Mouse (Mus musculus): ENCODE measurements around the gene Gulp1. TPM values are rescaled to one million over a fixed set of nuclear protein-coding genes. Genes with fewer than 3 reads are reported as not detected.

Gulp1 gene
- polyA plus RNA-seq, 1 experiment from 2014 or later: 20.8 TPM

- H3K9me3 ChIP-seq (replicated peaks): no peaks in the 10 kb centered on the region
- H3K27me3 ChIP-seq (replicated peaks): no peaks in the 10 kb centered on the region
- H3K4me2 ChIP-seq: no peak overlapping the region
- no peaks in the 10 kb centered on the region for H3K4me1 ChIP-seq (replicated peaks)
- no peak for ATAC-seq (ENCODE audit: insufficient number of reproducible peaks, low FRiP score)
- H3K27ac ChIP-seq (ENCODE audit: poor library complexity, severe bottlenecking): no peak overlapping the region
- no peak overlapping the region for H3K9ac ChIP-seq
- no peak overlapping the region for H3K4me3 ChIP-seq
- no peaks in the 10 kb centered on the region for H3K36me3 ChIP-seq
These were observed 189.9 kb downstream of the Gulp1 start for GRCm38 (mm10) chr1:44741256-44741655.

DNA sequence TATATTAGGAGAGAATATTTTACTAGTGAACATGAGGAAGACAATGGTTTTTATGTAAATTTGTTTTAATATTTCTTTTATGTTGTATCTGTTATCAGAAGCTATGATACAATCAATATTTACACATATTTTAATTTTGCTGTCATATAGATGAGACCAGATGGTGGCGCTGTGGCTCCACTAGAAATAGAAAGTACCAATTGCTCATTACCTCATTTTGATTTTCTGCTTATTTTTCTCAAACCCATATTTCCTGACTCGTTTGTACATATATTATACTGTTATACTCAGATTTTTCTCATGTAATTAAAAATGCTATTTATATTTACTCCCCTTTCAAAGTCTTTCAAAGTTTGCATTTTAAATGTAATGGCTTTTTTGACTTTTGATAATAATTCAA, 194.4 kb downstream of the Gulp1 start:
- Histone ChIP-seq H3K9me3 (replicated peaks) (no peaks in the 10 kb centered on the region), H3K4me1 (replicated peaks) (no peaks in the 10 kb centered on the region), H3K36me3 (no peaks in the 10 kb centered on the region), H3K9ac (no peak overlapping the region), H3K27me3 (replicated peaks) (no peaks in the 10 kb centered on the region), H3K4me3 (no peak overlapping the region), H3K4me2 (no peak overlapping the region), H3K27ac (ENCODE audit: poor library complexity, severe bottlenecking) (no peak overlapping the region)
- ATAC-seq (ENCODE audit: insufficient number of reproducible peaks, low FRiP score): no peak
- WGBS: 4% methylated on average over 2 of the region's 2 CpGs

- no peak overlapping the region for H3K27ac ChIP-seq (ENCODE audit: poor library complexity, severe bottlenecking)
- H3K27me3 ChIP-seq (replicated peaks): no peaks in the 10 kb centered on the region
- H3K4me1 ChIP-seq (replicated peaks): no peaks in the 10 kb centered on the region
- H3K9ac ChIP-seq: no peak overlapping the region
- no peak overlapping the region for H3K4me3 ChIP-seq
- no peaks in the 10 kb centered on the region for H3K36me3 ChIP-seq
- 81% methylated on average over 5 of the region's 5 CpGs for WGBS
- H3K9me3 ChIP-seq (replicated peaks): no peaks in the 10 kb centered on the region
- no peak overlapping the region for H3K4me2 ChIP-seq
- ATAC-seq (ENCODE audit: insufficient number of reproducible peaks, low FRiP score): no peak
These were observed 199.7 kb downstream of the Gulp1 start for GRCm38 (mm10) chr1:44750731-44751730.

DNA sequence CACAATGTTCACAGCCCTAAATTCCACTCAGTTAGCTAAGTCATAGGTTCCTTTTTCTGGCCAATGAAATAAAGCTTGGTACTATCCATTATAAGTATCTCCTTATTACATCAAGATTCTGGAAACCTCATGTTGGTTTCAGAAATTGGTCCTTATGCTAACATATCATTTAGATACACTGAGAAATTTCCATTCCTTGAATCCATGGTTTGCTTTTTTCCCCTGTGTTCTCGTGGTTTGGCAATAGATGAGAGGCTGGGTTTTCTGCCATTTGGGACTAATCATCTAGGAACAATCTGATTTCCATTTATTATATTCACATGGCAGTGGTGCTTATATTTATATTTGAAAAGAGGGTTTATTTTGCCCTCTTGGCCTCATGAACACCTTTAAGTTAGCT, 226.9 kb downstream of the Gulp1 start:
- Histone ChIP-seq H3K4me3 (no peak overlapping the region), H3K4me1 (replicated peaks) (no peaks in the 10 kb centered on the region), H3K9ac (no peak overlapping the region), H3K36me3 (peaks cover 12% of the 10 kb centered on the region), H3K27ac (ENCODE audit: poor library complexity, severe bottlenecking) (no peak overlapping the region), H3K27me3 (replicated peaks) (no peaks in the 10 kb centered on the region), H3K4me2 (no peak overlapping the region), H3K9me3 (replicated peaks) (no peaks in the 10 kb centered on the region)
- no peak for ATAC-seq (ENCODE audit: insufficient number of reproducible peaks, low FRiP score)
- 76% methylated on average over 1 of the region's 1 CpGs for WGBS

DNA sequence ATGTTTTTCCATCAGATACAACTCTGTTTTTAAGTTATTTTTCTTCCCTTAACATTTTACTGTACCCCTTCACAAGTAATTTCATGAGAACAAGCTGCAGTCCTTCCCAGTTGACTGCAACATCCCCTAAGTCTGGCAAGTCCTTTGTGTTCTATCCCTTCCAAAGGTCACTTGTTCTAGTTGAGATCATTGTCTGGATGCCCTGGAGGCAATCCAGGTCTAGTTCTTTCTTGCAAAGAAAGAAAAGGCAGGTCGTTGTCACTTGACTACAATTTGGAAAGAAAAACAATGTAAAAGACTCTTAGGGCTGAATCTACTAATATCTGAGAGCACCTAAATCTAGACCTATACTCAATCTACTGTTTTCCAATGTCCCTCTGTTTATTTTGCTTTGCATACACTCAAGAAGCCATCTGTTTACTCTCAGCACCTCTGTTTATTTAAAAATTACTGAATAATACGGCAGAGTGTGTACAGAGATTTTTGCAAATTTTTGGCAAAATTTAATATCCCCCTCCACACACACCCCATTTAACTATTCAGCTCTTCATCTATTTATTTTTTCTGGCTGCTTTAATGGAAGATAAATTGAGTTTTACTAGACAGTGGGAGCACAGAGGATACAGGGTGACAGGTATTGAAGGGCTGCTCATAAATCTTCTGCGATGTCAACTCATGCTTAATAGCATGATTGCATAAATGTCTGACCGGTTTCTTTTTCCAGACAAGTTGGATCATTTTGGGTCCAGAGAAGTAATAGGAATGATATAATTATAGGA, 252.5 kb downstream of the Gulp1 start:
- H3K27me3 ChIP-seq (replicated peaks): no peaks in the 10 kb centered on the region
- no peaks in the 10 kb centered on the region for H3K9me3 ChIP-seq (replicated peaks)
- no peak overlapping the region for H3K27ac ChIP-seq (ENCODE audit: poor library complexity, severe bottlenecking)
- WGBS: 71% methylated on average over 4 of the region's 4 CpGs
- no peaks in the 10 kb centered on the region for H3K36me3 ChIP-seq
- H3K4me1 ChIP-seq (replicated peaks): no peaks in the 10 kb centered on the region
- H3K9ac ChIP-seq: no peak overlapping the region
- H3K4me3 ChIP-seq: no peak overlapping the region
- no peak for ATAC-seq (ENCODE audit: insufficient number of reproducible peaks, low FRiP score)
- H3K4me2 ChIP-seq: no peak overlapping the region

- Histone ChIP-seq H3K9me3 (replicated peaks) (no peaks in the 10 kb centered on the region), H3K4me3 (no peak overlapping the region), H3K9ac (no peak overlapping the region), H3K36me3 (no peaks in the 10 kb centered on the region), H3K4me1 (replicated peaks) (no peaks in the 10 kb centered on the region), H3K4me2 (no peak overlapping the region), H3K27me3 (replicated peaks) (no peaks in the 10 kb centered on the region), H3K27ac (ENCODE audit: poor library complexity, severe bottlenecking) (no peak overlapping the region)
- no peak for ATAC-seq (ENCODE audit: insufficient number of reproducible peaks, low FRiP score)
These were observed 255.1 kb downstream of the Gulp1 start for GRCm38 (mm10) chr1:44806368-44806767.

- Histone ChIP-seq H3K9me3 (replicated peaks) (no peaks in the 10 kb centered on the region), H3K4me2 (no peak overlapping the region), H3K27ac (ENCODE audit: poor library complexity, severe bottlenecking) (no peak overlapping the region), H3K36me3 (no peaks in the 10 kb centered on the region), H3K9ac (no peak overlapping the region), H3K4me3 (no peak overlapping the region), H3K4me1 (replicated peaks) (no peaks in the 10 kb centered on the region), H3K27me3 (replicated peaks) (no peaks in the 10 kb centered on the region)
- 78% methylated on average over 2 of the region's 2 CpGs for WGBS
- no peak for ATAC-seq (ENCODE audit: insufficient number of reproducible peaks, low FRiP score)
These were observed 259.0 kb downstream of the Gulp1 start for GRCm38 (mm10) chr1:44810336-44810735.

GRCm38 (mm10) chr1:44833934-44834333, 282.6 kb downstream of the Gulp1 start:
- Histone ChIP-seq H3K4me3 (no peak overlapping the region), H3K27me3 (replicated peaks) (no peaks in the 10 kb centered on the region), H3K4me2 (no peak overlapping the region), H3K4me1 (replicated peaks) (no peaks in the 10 kb centered on the region), H3K36me3 (no peaks in the 10 kb centered on the region), H3K9ac (no peak overlapping the region), H3K27ac (ENCODE audit: poor library complexity, severe bottlenecking) (no peak overlapping the region), H3K9me3 (replicated peaks) (no peaks in the 10 kb centered on the region)
- WGBS: 62% methylated on average over 4 of the region's 4 CpGs
- no peak for ATAC-seq (ENCODE audit: insufficient number of reproducible peaks, low FRiP score)

All from heart, embryonic 12.5 days (tissue).